Mouse (Mus musculus) myocyte (in vitro differentiated cells): ENCODE data around the gene Gm9747. TPM values are rescaled to one million over a fixed set of nuclear protein-coding genes. Genes with fewer than 3 reads are reported as not detected.
A peak's percentile ranks its signal among the peaks of the same experiment; 100 is the strongest.

ENCODE experiments used
- H3K27me3 ChIP-seq: one replicate; pipeline ENCODE4 v1.6.1; 2011; ENCODE audit not compliant: control insufficient read depth, insufficient read depth, insufficient read length
- H3K36me3 ChIP-seq: one replicate; pipeline ENCODE4 v1.6.1; 2011; ENCODE audit not compliant: control insufficient read depth, insufficient read depth
- H3K4me2 ChIP-seq: one replicate; pipeline ENCODE4 v1.6.1; 2011; ENCODE audit warnings: low read depth, control low read depth
- H3K4me3 ChIP-seq: one replicate; pipeline ENCODE4 v1.5.1; 2011; ENCODE audit warnings: mild to moderate bottlenecking, control low read depth, moderate library complexity
- H3K79me2 ChIP-seq: one replicate; pipeline ENCODE4 v1.6.1; 2011; ENCODE audit not compliant: control insufficient read depth, insufficient read depth
- H3ac ChIP-seq: one replicate; pipeline ENCODE4 v1.6.1; 2011; ENCODE audit not compliant: control insufficient read depth, insufficient read length
- CEBPB ChIP-seq: IDR thresholded peaks from 2 replicates; pipeline ENCODE4 v1.6.1; 2011; ENCODE audit warnings: mild to moderate bottlenecking, moderate library complexity; ENCODE audit not compliant: poor library complexity, insufficient read depth, severe bottlenecking
- E2F4 ChIP-seq: IDR thresholded peaks from one replicate; pipeline ENCODE4 v1.6.1; 2011; ENCODE audit warnings: mild to moderate bottlenecking, control low read depth, moderate library complexity; ENCODE audit not compliant: insufficient read depth
- MAX ChIP-seq: IDR thresholded peaks from one replicate; pipeline ENCODE4 v1.6.1; 2011; ENCODE audit warnings: low read depth, mild to moderate bottlenecking, control low read depth
- MYOD1 ChIP-seq, 3 experiments: IDR thresholded peaks; one replicate each; pipeline ENCODE4 v1.6.1; 2011; ENCODE audit warnings: control low read depth in 2 of 3, low read depth in 2 of 3, mild to moderate bottlenecking in 2 of 3, moderate library complexity in 1 of 3; ENCODE audit not compliant: insufficient read length in 2 of 3, control insufficient read depth in 1 of 3
- MYOG ChIP-seq, 3 experiments: IDR thresholded peaks; one replicate each; pipeline ENCODE4 v1.6.1; 2011; ENCODE audit warnings: control low read depth in 2 of 3, low read depth in 2 of 3, mild to moderate bottlenecking in 2 of 3; ENCODE audit not compliant: insufficient read length in 2 of 3, control insufficient read depth in 1 of 3, insufficient read depth in 1 of 3
- POLR2A ChIP-seq: IDR thresholded peaks from one replicate; pipeline ENCODE4 v1.6.1; 2011; ENCODE audit warnings: low read depth, mild to moderate bottlenecking, control low read depth, moderate library complexity; ENCODE audit not compliant: insufficient read length
- POLR2AphosphoS2 ChIP-seq: IDR thresholded peaks from one replicate; pipeline ENCODE4 v1.6.1; 2011; ENCODE audit warnings: low read depth, control low read depth; ENCODE audit not compliant: insufficient read length
- REST ChIP-seq: IDR thresholded peaks from one replicate; pipeline ENCODE4 v1.6.1; 2011; ENCODE audit warnings: mild to moderate bottlenecking, control low read depth, moderate library complexity; ENCODE audit not compliant: insufficient read depth, insufficient read length
- SRF ChIP-seq: IDR thresholded peaks from one replicate; pipeline ENCODE4 v1.6.1; 2011; ENCODE audit warnings: low read depth; ENCODE audit not compliant: control insufficient read depth, insufficient read length
- TCF12 ChIP-seq: IDR thresholded peaks from one replicate; pipeline ENCODE4 v1.6.1; 2011; ENCODE audit warnings: mild to moderate bottlenecking, control low read depth; ENCODE audit not compliant: poor library complexity, insufficient read depth, severe bottlenecking
- TCF3 ChIP-seq: IDR thresholded peaks from one replicate; pipeline ENCODE4 v1.6.1; 2011; ENCODE audit warnings: low read depth, control low read depth; ENCODE audit not compliant: insufficient read length
- USF1 ChIP-seq: IDR thresholded peaks from one replicate; pipeline ENCODE4 v1.6.1; 2011; ENCODE audit warnings: low read depth, mild to moderate bottlenecking, control low read depth, moderate library complexity
- polyA plus RNA-seq: library from polyadenylated mRNA; unstranded; fragments of >200 nt; fragmentation: generic; extraction: Trizol; gene quantifications from one replicate; pipeline ENCODE4 v1.2.1, GENCODE M21; 2012; ENCODE audit warnings: missing spikeins

The Gm9747 gene
- polyA plus RNA-seq, 1 experiment: 4.0 TPM

- no peaks in the 10 kb centered on the region for H3K36me3 ChIP-seq
- no peaks in the 10 kb centered on the region for H3K79me2 ChIP-seq
- H3K27me3 ChIP-seq: no peaks in the 10 kb centered on the region
- no peak overlapping the region for H3ac ChIP-seq
- no peak overlapping the region for H3K4me3 ChIP-seq
- TF ChIP-seq CEBPB: 0 out of 2 replicates have a peak, but pooled peaks have one; percentile 54
- TF ChIP-seq POLR2A: no peak
- peak in 1 of 3 experiments; percentile 86 for TF ChIP-seq MYOG (IDR thresholded peaks at IDR 0.05; ENCODE audit: control insufficient read depth in 1 of 3, insufficient read depth in 1 of 3, insufficient read length in 2 of 3, low read depth in 2 of 3)
- TF ChIP-seq TCF12: peak; percentile 13
- no peak for TF ChIP-seq POLR2AphosphoS2
- TF ChIP-seq MYOD1 (IDR thresholded peaks at IDR 0.05; ENCODE audit: control insufficient read depth in 1 of 3, insufficient read length in 2 of 3, low read depth in 2 of 3): peak in 2 of 3 experiments; percentile 15 to 55
- peak overlapping the region; percentile 47 for H3K4me2 ChIP-seq
These were observed 33.0 kb upstream of the Gm9747 start for GRCm38 (mm10) chr1:82199918-82200317.

GRCm38 (mm10) chr1:82200636-82201035 lies 32.3 kb upstream of the Gm9747 start:
- peak overlapping the region; percentile 47 for H3K4me2 ChIP-seq

DNA sequence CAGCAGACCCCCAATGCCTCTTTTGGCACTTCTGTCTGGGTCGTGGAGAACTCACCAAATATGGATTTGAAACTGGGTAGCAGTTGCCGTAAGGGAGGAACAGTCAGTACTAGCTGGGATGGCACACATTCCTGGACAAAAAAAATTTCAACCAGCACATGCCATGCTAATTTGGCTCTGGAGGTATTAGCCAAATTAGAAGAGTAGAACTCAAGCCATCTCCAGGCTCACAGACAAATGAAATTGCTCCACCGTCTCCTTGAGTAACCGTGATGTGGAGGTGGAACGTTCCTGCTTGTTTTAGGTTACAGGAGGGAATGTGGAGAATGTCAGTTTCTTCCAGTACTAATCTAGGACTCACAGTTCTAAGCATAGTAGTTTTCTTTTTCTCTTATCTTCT lies 25.4 kb upstream of the Gm9747 start:
- H3K4me3 ChIP-seq: no peak overlapping the region
- TF ChIP-seq SRF (no peak), POLR2AphosphoS2 (no peak), MYOG (IDR thresholded peaks at IDR 0.05; ENCODE audit: control insufficient read depth in 1 of 3, insufficient read depth in 1 of 3, insufficient read length in 2 of 3, low read depth in 2 of 3) (no peak), TCF3 (no peak), MYOD1 (IDR thresholded peaks at IDR 0.05; ENCODE audit: control insufficient read depth in 1 of 3, insufficient read length in 2 of 3, low read depth in 2 of 3) (no peak), TCF12 (no peak), POLR2A (no peak), E2F4 (no peak), MAX (no peak), REST (no peak), CEBPB (no peak), USF1 (no peak)
- H3K27me3 ChIP-seq: no peaks in the 10 kb centered on the region
- no peaks in the 10 kb centered on the region for H3K36me3 ChIP-seq
- no peaks in the 10 kb centered on the region for H3K79me2 ChIP-seq
- H3K4me2 ChIP-seq: no peak overlapping the region
- no peak overlapping the region for H3ac ChIP-seq

More at GRCm38 (mm10) chr1:82200636-82201035, 32.3 kb upstream of the Gm9747 start:
- no peaks in the 10 kb centered on the region for H3K79me2 ChIP-seq
- no peaks in the 10 kb centered on the region for H3K27me3 ChIP-seq
- H3K4me3 ChIP-seq: no peak overlapping the region
- TF ChIP-seq MYOD1 (IDR thresholded peaks at IDR 0.05; ENCODE audit: control insufficient read depth in 1 of 3, insufficient read length in 2 of 3, low read depth in 2 of 3) (peak in 1 of 3 experiments; percentile 12), MYOG (IDR thresholded peaks at IDR 0.05; ENCODE audit: control insufficient read depth in 1 of 3, insufficient read depth in 1 of 3, insufficient read length in 2 of 3, low read depth in 2 of 3) (peak in 1 of 3 experiments; percentile 14), POLR2AphosphoS2 (no peak)
- no peaks in the 10 kb centered on the region for H3K36me3 ChIP-seq
- H3ac ChIP-seq: no peak overlapping the region

- no peak overlapping the region for H3K4me2 ChIP-seq
- TF ChIP-seq SRF: no peak
- no peak for TF ChIP-seq TCF12
- TF ChIP-seq POLR2AphosphoS2: no peak
- no peak for TF ChIP-seq E2F4
- no peak for TF ChIP-seq MAX
- no peak for TF ChIP-seq MYOD1 (IDR thresholded peaks at IDR 0.05; ENCODE audit: control insufficient read depth in 1 of 3, insufficient read length in 2 of 3, low read depth in 2 of 3)
- no peak for TF ChIP-seq TCF3
- no peak for TF ChIP-seq CEBPB
- TF ChIP-seq REST: no peak
- no peak for TF ChIP-seq USF1
- no peak for TF ChIP-seq POLR2A
- TF ChIP-seq MYOG (IDR thresholded peaks at IDR 0.05; ENCODE audit: control insufficient read depth in 1 of 3, insufficient read depth in 1 of 3, insufficient read length in 2 of 3, low read depth in 2 of 3): no peak
- no peak overlapping the region for H3K4me3 ChIP-seq
- no peak overlapping the region for H3ac ChIP-seq
- no peaks in the 10 kb centered on the region for H3K36me3 ChIP-seq
- H3K79me2 ChIP-seq: no peaks in the 10 kb centered on the region
- H3K27me3 ChIP-seq: no peaks in the 10 kb centered on the region
These were observed 12.1 kb upstream of the Gm9747 start for GRCm38 (mm10) chr1:82220673-82221396.

DNA sequence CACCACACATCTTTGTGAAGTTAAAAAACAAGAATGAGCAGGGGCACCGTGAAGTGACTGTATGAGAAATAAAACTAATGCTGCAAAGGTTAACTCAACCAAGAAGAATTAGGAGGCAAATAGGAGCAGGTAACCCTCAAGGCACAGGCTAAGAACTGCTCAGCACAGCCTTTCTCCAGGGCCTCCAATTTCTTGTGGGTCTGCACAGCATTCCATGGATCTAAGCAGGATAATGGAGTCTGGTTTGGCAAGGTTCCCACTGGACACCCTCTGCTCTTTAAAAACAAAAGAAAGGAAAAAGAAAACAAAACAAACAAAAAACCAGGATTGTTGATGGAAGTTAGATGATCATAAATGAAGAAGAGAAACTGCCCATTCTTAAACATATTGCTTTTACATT lies 11.4 kb upstream of the Gm9747 start:
- no peak overlapping the region for H3K4me3 ChIP-seq
- no peak overlapping the region for H3ac ChIP-seq
- H3K36me3 ChIP-seq: no peaks in the 10 kb centered on the region
- TF ChIP-seq TCF12 (no peak), E2F4 (no peak), POLR2A (no peak), MYOG (IDR thresholded peaks at IDR 0.05; ENCODE audit: control insufficient read depth in 1 of 3, insufficient read depth in 1 of 3, insufficient read length in 2 of 3, low read depth in 2 of 3) (no peak), POLR2AphosphoS2 (no peak), CEBPB (no peak), REST (no peak), SRF (no peak), USF1 (no peak), MYOD1 (IDR thresholded peaks at IDR 0.05; ENCODE audit: control insufficient read depth in 1 of 3, insufficient read length in 2 of 3, low read depth in 2 of 3) (no peak), TCF3 (no peak), MAX (no peak)
- no peak overlapping the region for H3K4me2 ChIP-seq
- no peaks in the 10 kb centered on the region for H3K79me2 ChIP-seq
- no peaks in the 10 kb centered on the region for H3K27me3 ChIP-seq
